Mouse (Mus musculus) spleen, postnatal 10 days (tissue): Measurements from ENCODE around the gene Nt5m.

Experiments used
- DNase-seq, 2 experiments: peaks; one replicate each; pipeline ENCODE4 v3.0.0; 2021 to 2022; ENCODE audit warnings: low spot score in 2 of 2

Nt5m gene

GRCm38 (mm10) chr11:59902045-59902726 lies 62.9 kb downstream of the Nt5m start:
- no peak for DNase-seq

- no peak for DNase-seq
Observed at GRCm38 (mm10) chr11:59906521-59907123, 67.4 kb downstream of the Nt5m start.

- DNase-seq, result no peak
Observed at GRCm38 (mm10) chr11:59908446-59908845, 69.2 kb downstream of the Nt5m start.

- no peak for DNase-seq
Observed at GRCm38 (mm10) chr11:59910586-59910985, 71.3 kb downstream of the Nt5m start.

- DNase-seq, result no peak
Observed at GRCm38 (mm10) chr11:59911523-59911922, 72.3 kb downstream of the Nt5m start.

GRCm38 (mm10) chr11:59913702-59914101 lies 74.5 kb downstream of the Nt5m start:
- no peak for DNase-seq

GRCm38 (mm10) chr11:59918014-59918413 lies 78.8 kb downstream of the Nt5m start:
- no peak for DNase-seq

- no peak for DNase-seq
Observed at GRCm38 (mm10) chr11:59919401-59919800, 80.2 kb downstream of the Nt5m start.

- no peak for DNase-seq
Observed at GRCm38 (mm10) chr11:59920331-59920730, 81.1 kb downstream of the Nt5m start.

GRCm38 (mm10) chr11:59921265-59921664 lies 82.0 kb downstream of the Nt5m start:
- DNase-seq, result no peak

GRCm38 (mm10) chr11:59930031-59930430 lies 90.8 kb downstream of the Nt5m start:
- DNase-seq, result no peak
